Mouse (Mus musculus): Measurements from ENCODE around the gene Nbeal2.

DNA sequence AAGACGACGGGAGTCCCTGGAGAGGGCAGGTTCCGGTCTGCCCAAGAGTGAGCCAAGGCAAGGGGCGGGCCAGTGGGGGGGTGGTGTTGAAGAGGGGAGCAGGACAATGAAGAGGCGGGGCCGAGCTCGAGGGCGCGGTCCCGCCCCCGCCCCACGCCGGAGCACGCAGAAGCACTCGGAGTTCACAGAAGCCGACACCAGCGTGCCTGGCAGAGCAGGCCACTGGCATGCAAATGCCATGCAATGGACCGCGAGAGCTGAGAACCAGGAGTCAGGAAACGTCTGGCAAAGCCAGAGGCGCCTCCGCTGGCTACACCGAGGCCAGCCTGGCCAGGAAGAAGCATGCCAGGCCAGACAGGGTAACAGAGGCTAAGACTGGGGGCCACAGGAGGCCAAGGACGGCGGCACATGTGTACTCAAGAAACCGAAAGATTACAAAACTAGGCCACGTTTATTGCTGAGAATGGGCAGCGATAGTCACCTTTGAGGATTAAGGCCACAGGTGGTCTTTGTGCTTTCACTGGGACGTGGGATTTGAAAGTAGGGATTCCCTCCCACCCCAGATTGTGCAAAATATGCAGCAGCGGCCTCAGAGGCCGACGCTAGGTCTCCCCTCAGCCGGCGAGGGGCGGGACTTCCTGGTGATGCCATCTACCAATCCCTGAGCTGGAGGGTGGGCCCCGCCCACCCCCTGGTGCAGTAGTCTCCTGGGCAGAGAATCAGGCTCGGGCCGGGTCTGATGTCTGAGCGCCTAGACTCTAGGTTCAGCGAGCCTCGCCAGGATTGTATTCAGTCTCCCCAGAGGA lies 29.4 kb downstream of the Nbeal2 start, which contains the start of gene Nradd:
- TF ChIP-seq MYC (IDR thresholded peaks at IDR 0.05; ENCODE audit: low read depth, low read length) (no peak), POLR2AphosphoS5 (IDR thresholded peaks at IDR 0.05; ENCODE audit: borderline replicate concordance, low read depth, low read length) (no peak), SMC3 (IDR thresholded peaks at IDR 0.05; ENCODE audit: low read depth, low read length) (no peak), ZC3H11A (IDR thresholded peaks at IDR 0.05; ENCODE audit: low read depth, low read length) (no peak)
